Mouse (Mus musculus): ENCODE results near the gene Smarcad1. TPM values are rescaled to one million over a fixed set of nuclear protein-coding genes. Genes with fewer than 3 reads are reported as not detected.

Gene Smarcad1
- 45.6 TPM for polyA plus RNA-seq (2017; shearing (Covaris generic))

GRCm38 (mm10) chr6:65042491-65043171, at the start of gene Smarcad1:
Gene Smarcad1, plus strand, starts transcription at chr6:65042583.

GRCm38 (mm10) chr6:65144621-65145205, 102.3 kb downstream of the Smarcad1 start, which contains the start of gene Hpgds:
Gene Hpgds, minus strand, starts transcription at chr6:65144908.

Other genes starting within 250 kb of the Smarcad1 start
- 1.2 TPM for gene Hpgds, start 102.3 kb downstream of the Smarcad1 start, polyA plus RNA-seq (2017; shearing (Covaris generic))